Mouse (Mus musculus) forebrain, embryonic 12.5 days (tissue): ENCODE measurements at regions not wholly inside any gene's neighbourhood (a gene's known extent, or its start where the extent isn't known, plus 50 kb on each side); places are given as distances from the start of the nearest gene placed in this dataset.

Experiments
- ATAC-seq: fragments of 200-750 bp; cut with Nextera tagmentation; 2 replicates; pipeline ENCODE4 v1.8.0; 2017; ENCODE audit warnings: moderate TSS enrichment; ENCODE audit not compliant: low FRiP score
- H3K27ac ChIP-seq: fragments of 300-500 bp; sonication (generic); 2 replicates; pipeline ENCODE4 v1.5.1; 2016; ENCODE audit warnings: mild to moderate bottlenecking
- H3K27me3 ChIP-seq: fragments of 300-500 bp; sonication (generic); 2 replicates; pipeline ENCODE4 v1.6.1; 2016; ENCODE audit warnings: mild to moderate bottlenecking
- H3K36me3 ChIP-seq: fragments of 300-500 bp; sonication (generic); replicated peaks from 2 replicates; pipeline ENCODE4 v1.6.1; 2016; ENCODE audit warnings: mild to moderate bottlenecking
- H3K4me1 ChIP-seq: fragments of 300-500 bp; sonication (generic); 2 replicates; pipeline ENCODE4 v1.6.1; 2016
- H3K4me2 ChIP-seq: fragments of 300-500 bp; sonication (generic); 2 replicates; pipeline ENCODE4 v1.6.1; 2016; ENCODE audit warnings: mild to moderate bottlenecking, moderate library complexity
- H3K4me3 ChIP-seq: fragments of 300-500 bp; sonication (generic); replicated peaks from 2 replicates; pipeline ENCODE4 v1.5.1; 2016; ENCODE audit warnings: mild to moderate bottlenecking
- H3K9ac ChIP-seq: fragments of 300-500 bp; sonication (generic); 2 replicates; pipeline ENCODE4 v1.6.1; 2016; ENCODE audit warnings: mild to moderate bottlenecking
- H3K9me3 ChIP-seq: fragments of 300-500 bp; sonication (generic); 2 replicates; pipeline ENCODE4 v1.6.1; 2016
- whole genome bisulfite sequencing: fragments of 180-500 bp; shearing (Covaris S2); methylation state at CpG from one replicate; pipeline ENCODE4 v1.1.7; 2016; 5-methylcytosine and 5-hydroxymethylcytosine counted together

- 89% methylated on average over 5 of the region's 5 CpGs for WGBS
- Histone ChIP-seq H3K9me3 (no peaks in the 10 kb centered on the region), H3K36me3 (no peaks in the 10 kb centered on the region), H3K4me2 (no peak overlapping the region), H3K4me1 (peaks cover 27% of the 10 kb centered on the region), H3K9ac (no peak overlapping the region), H3K4me3 (no peak overlapping the region), H3K27me3 (no peaks in the 10 kb centered on the region), H3K27ac (peak overlapping the region; percentile 56; the same call in 1 of the 2 replicates)
- ATAC-seq, result no peak
These were observed 105.2 kb downstream of the Zfp36l2 start for GRCm38 (mm10) chr17:84082571-84082970.

- Histone ChIP-seq H3K9ac (no peak overlapping the region), H3K36me3 (no peaks in the 10 kb centered on the region), H3K4me3 (no peak overlapping the region), H3K4me1 (peaks cover 27% of the 10 kb centered on the region), H3K9me3 (no peaks in the 10 kb centered on the region), H3K27me3 (no peaks in the 10 kb centered on the region), H3K4me2 (no peak overlapping the region), H3K27ac (peak overlapping the region; percentile 56; the same call in 1 of the 2 replicates)
- WGBS, result 65% methylated on average over 8 of the region's 8 CpGs
- peak; percentile 54; the same call in 1 of the 2 replicates for ATAC-seq
These were observed 105.9 kb downstream of the Zfp36l2 start for GRCm38 (mm10) chr17:84081751-84082352.

DNA sequence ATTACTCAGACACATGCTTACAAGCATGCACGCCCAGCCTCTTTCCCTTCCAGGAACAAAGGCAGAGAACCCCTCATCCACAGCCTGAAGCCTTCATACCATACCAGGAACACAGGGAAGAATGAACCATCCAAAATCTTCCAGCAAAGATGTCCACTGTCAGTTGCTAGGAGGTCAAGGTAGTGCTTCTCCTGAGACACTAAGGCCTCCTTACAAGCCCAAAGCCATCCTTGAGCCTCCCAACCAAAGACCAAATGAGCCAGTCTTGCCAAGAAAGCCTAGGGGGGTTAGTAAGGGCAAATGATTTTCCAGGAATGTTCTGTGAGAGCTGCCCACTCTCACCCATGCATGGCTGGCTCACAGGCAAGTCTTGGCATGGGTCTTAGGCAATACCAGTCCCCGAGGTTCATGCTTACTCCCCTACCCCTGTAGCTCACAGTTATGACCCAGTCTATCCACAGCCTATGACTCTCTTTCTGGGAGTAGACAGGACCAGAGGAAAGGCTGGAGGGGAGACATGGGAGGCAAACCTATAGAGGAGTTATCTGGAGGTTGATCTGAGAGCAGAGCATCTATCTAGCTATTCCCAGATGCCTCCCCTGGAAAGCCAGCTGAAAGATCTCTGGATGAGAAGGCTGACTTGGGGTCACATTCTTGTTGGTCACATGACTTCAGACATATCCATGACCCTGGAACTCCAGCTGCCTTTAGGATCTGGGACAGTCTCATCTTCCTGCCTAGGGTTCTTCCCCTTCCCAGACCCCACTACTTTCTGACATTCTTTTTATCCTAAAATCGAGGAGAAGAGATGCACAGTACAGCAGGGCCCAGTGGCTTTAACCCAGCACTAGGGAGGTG, 112.4 kb downstream of the Zfp36l2 start:
- Histone ChIP-seq H3K4me3 (no peak overlapping the region), H3K4me2 (no peak overlapping the region), H3K27ac (no peak overlapping the region), H3K27me3 (0 out of 2 replicates have a peak, but pooled peaks cover 4% of the 10 kb centered on the region), H3K36me3 (no peaks in the 10 kb centered on the region), H3K9ac (no peak overlapping the region), H3K9me3 (no peaks in the 10 kb centered on the region), H3K4me1 (no peaks in the 10 kb centered on the region)
- ATAC-seq, result no peak
- 77% methylated on average over 3 of the region's 3 CpGs for WGBS

- no peak overlapping the region for H3K27ac ChIP-seq
- no peak overlapping the region for H3K9ac ChIP-seq
- no peak overlapping the region for H3K4me2 ChIP-seq
- H3K36me3 ChIP-seq, result no peaks in the 10 kb centered on the region
- H3K4me1 ChIP-seq, result no peaks in the 10 kb centered on the region
- 77% methylated on average over 10 of the region's 10 CpGs for WGBS
- H3K9me3 ChIP-seq, result no peaks in the 10 kb centered on the region
- ATAC-seq, result no peak
- 0 out of 2 replicates have a peak, but pooled peaks cover 4% of the 10 kb centered on the region for H3K27me3 ChIP-seq
- H3K4me3 ChIP-seq, result no peak overlapping the region
These were observed 113.6 kb downstream of the Zfp36l2 start for GRCm38 (mm10) chr17:84074000-84074782.

DNA sequence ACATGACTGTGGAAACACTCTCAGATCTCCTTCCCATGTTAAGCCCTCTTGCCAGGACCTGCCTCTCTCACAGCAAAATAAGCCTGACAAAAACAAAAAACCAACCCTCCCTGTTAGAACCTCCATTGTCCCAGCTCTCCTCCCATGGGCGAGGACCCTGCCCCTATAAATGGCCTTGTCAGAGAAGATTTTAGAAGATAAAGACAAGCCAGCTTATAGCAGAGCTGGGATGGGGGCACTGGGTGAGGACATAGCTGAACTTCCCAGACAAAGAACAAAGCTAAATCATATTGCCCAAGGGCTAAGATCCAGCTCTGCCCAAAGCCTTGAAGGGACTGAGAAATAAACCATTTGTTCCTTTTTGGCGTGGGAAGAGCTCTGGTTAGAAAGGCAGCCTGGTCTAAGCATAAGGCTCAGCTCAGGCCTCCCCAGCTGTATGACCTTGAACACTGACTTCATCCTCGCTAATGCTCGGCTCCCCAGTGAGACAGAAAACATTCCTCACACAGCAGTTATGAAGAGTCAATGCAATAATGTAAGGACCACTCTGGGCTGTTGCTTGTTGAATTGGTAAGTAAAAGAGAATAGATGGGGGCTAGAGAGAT, 115.2 kb downstream of the Zfp36l2 start:
- Histone ChIP-seq H3K27me3 (0 out of 2 replicates have a peak, but pooled peaks cover 4% of the 10 kb centered on the region), H3K9me3 (no peaks in the 10 kb centered on the region), H3K4me3 (no peak overlapping the region), H3K36me3 (no peaks in the 10 kb centered on the region), H3K4me2 (no peak overlapping the region), H3K9ac (no peak overlapping the region), H3K27ac (no peak overlapping the region), H3K4me1 (peaks cover 2% of the 10 kb centered on the region)
- ATAC-seq, result no peak
- 54% methylated on average over 4 of the region's 4 CpGs for WGBS

DNA sequence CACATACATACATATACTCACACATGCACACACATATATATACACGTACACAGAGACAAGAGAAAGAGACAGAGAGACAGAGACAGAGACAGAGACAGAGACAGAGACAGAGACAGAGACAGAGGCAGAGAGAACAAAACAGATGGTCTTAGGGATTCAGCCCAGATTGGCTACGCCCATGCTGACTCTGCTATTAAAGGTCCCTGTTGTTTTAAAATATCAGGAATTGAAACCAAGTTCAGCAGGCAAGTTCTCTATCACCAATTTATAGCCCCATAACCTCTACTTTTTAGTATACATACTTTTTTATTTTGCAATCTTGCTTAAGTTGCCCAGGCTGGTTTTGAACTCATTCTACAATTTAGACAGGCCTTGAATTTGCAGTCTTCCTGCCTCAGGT, 115.9 kb downstream of the Zfp36l2 start:
- no peak for ATAC-seq
- 94% methylated on average over 2 of the region's 2 CpGs for WGBS

DNA sequence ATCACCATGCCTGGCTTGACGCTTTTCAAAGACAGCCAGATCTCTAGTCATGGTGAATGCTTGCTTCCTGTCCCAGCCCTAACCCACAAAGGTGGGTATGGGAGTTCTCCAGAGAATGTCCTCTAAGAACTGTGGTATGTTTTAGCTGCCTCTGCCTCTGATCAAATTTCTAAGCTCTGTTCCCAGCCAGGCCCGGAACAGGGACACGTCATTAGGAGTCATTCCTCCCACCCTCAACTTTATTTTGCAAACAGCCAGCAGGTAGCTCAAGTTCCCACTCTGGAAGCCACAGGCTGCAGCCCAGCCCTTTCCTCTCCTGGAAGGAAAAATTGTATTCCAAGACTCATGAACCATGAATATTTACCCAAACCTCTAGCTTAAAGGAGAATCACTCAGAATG, 117.2 kb downstream of the Zfp36l2 start:
- 0 out of 2 replicates have a peak, but pooled peaks cover 4% of the 10 kb centered on the region for H3K9me3 ChIP-seq
- no peak overlapping the region for H3K4me2 ChIP-seq
- H3K9ac ChIP-seq, result no peak overlapping the region
- H3K27me3 ChIP-seq, result 0 out of 2 replicates have a peak, but pooled peaks cover 4% of the 10 kb centered on the region
- H3K4me3 ChIP-seq, result no peak overlapping the region
- no peaks in the 10 kb centered on the region for H3K36me3 ChIP-seq
- H3K4me1 ChIP-seq, result peaks cover 11% of the 10 kb centered on the region
- H3K27ac ChIP-seq, result no peak overlapping the region
- 88% methylated on average over 3 of the region's 3 CpGs for WGBS
- ATAC-seq, result no peak

More for the DNA sequence above, 115.9 kb downstream of the Zfp36l2 start:
- H3K36me3 ChIP-seq, result no peaks in the 10 kb centered on the region
- peaks cover 9% of the 10 kb centered on the region for H3K4me1 ChIP-seq
- no peak overlapping the region for H3K4me3 ChIP-seq
- H3K9ac ChIP-seq, result no peak overlapping the region
- no peak overlapping the region for H3K4me2 ChIP-seq
- H3K27me3 ChIP-seq, result 0 out of 2 replicates have a peak, but pooled peaks cover 4% of the 10 kb centered on the region
- H3K9me3 ChIP-seq, result no peaks in the 10 kb centered on the region
- H3K27ac ChIP-seq, result no peak overlapping the region

- H3K4me2 ChIP-seq, result peak overlapping the region; percentile 29
- H3K4me3 ChIP-seq, result no peak overlapping the region
- ATAC-seq, result peak; percentile 41; the same call in 1 of the 2 replicates
- H3K4me1 ChIP-seq, result peaks cover 11% of the 10 kb centered on the region
- 0 out of 2 replicates have a peak, but pooled peaks cover 4% of the 10 kb centered on the region for H3K9me3 ChIP-seq
- H3K27ac ChIP-seq, result no peak overlapping the region
- no peak overlapping the region for H3K9ac ChIP-seq
- H3K27me3 ChIP-seq, result 0 out of 2 replicates have a peak, but pooled peaks cover 4% of the 10 kb centered on the region
- H3K36me3 ChIP-seq, result no peaks in the 10 kb centered on the region
- 14% methylated on average over 26 of the region's 26 CpGs for WGBS
These were observed 120.6 kb downstream of the Zfp36l2 start for GRCm38 (mm10) chr17:84067102-84067501.

DNA sequence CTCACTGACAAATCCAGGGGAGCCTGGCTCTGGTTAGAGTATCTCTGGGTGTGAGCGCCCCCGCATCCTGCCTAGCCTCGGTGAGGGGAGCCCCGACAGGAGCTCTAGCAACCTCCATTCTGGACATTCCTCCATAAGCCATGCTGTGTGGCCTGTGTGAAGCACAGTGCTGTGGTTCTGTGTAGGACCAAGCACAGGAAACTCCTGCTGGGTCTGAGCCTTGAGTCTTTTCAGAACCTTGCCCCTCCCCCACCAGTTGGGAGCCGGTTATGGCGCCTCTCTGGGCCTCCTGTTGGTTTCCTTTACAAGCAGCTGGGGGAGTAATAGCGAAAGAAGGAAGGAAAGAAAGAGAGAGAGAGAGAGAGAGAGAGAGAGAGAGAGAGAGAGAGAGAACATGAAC, 124.0 kb downstream of the Zfp36l2 start:
- peaks cover 25% of the 10 kb centered on the region for H3K4me1 ChIP-seq
- no peak for ATAC-seq
- no peak overlapping the region for H3K27ac ChIP-seq
- WGBS, result 52% methylated on average over 7 of the region's 7 CpGs
- H3K9ac ChIP-seq, result no peak overlapping the region
- 0 out of 2 replicates have a peak, but pooled peaks cover 4% of the 10 kb centered on the region for H3K9me3 ChIP-seq
- no peak overlapping the region for H3K4me2 ChIP-seq
- no peaks in the 10 kb centered on the region for H3K27me3 ChIP-seq
- H3K4me3 ChIP-seq, result no peak overlapping the region
- H3K36me3 ChIP-seq, result no peaks in the 10 kb centered on the region

DNA sequence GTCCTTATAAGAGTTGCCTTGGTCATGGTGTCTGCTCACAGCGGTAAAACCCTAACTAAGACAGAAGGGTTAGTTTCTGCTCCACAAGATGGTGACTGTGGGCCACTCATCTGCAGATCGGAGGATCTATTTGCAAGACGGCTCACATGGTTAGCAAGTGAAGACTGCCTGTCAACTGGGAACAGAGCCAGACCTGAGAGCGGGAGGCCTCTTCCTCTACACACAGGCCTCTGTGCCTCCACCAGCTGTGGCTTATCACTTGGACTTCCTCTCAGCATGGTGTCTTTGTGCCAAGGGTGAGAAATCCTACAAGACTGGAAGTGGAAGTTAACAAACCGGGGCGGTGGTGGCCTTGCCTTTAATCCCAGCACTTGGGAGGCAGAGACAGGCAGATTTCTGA, 126.1 kb downstream of the Zfp36l2 start:
- 90% methylated on average over 6 of the region's 6 CpGs for WGBS
- H3K27me3 ChIP-seq, result no peaks in the 10 kb centered on the region
- peaks cover 19% of the 10 kb centered on the region for H3K4me1 ChIP-seq
- H3K9ac ChIP-seq, result no peak overlapping the region
- no peaks in the 10 kb centered on the region for H3K36me3 ChIP-seq
- no peak for ATAC-seq
- no peak overlapping the region for H3K27ac ChIP-seq
- no peak overlapping the region for H3K4me2 ChIP-seq
- no peak overlapping the region for H3K4me3 ChIP-seq
- H3K9me3 ChIP-seq, result 0 out of 2 replicates have a peak, but pooled peaks cover 4% of the 10 kb centered on the region

DNA sequence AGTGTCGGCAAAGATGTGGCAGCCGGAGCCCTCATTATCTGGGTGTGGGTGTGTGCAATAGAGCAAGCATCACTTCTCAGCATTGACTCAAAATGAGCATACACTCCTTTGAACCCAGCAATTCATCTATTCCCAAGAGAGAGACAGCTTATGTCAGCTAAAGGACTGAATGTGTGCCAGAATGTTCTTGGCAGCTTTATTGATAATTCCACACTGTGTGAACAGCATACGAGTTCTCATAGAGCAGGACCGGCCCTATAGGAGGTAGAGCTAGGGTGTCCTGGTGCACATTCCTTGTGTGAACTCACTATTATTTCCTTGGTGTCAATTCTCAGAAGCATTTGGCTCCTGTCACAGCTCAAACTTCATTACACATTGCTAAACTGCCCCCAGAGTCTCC, 131.3 kb downstream of the Zfp36l2 start:
- Histone ChIP-seq H3K4me3 (no peak overlapping the region), H3K4me1 (peaks cover 19% of the 10 kb centered on the region), H3K27ac (no peak overlapping the region), H3K36me3 (no peaks in the 10 kb centered on the region), H3K9me3 (no peaks in the 10 kb centered on the region), H3K4me2 (no peak overlapping the region), H3K27me3 (no peaks in the 10 kb centered on the region), H3K9ac (no peak overlapping the region)
- no peak for ATAC-seq
- WGBS, result 86% methylated on average over 4 of the region's 4 CpGs
